Mouse (Mus musculus) monocyte, adult 59 days (primary cell): ENCODE measurements around the gene Gm10722. TPM values are rescaled to one million over a fixed set of nuclear protein-coding genes. Genes with fewer than 3 reads are reported as not detected.

Experiments used
- total RNA-seq, 2 experiments: library from RNA; stranded (reverse); gene quantifications; one replicate each; pipeline ENCODE4 v1.2.4; 2023

Gene Gm10722
- total RNA-seq = not detected

GRCm38 (mm10) chr9:3000445-3000972 lies at the start of gene Gm10722:
Gene Gm10722 (plus strand): TSS chr9:3000922.

GRCm38 (mm10) chr9:3002794-3003396 lies 2.2 kb downstream of the Gm10722 start, which contains the start of gene Gm11168:
Gene Gm11168 (plus strand): TSS chr9:3003346.

GRCm38 (mm10) chr9:3012733-3013279 lies 12.1 kb downstream of the Gm10722 start, which contains the start of gene Gm10721:
Gene Gm10721 (plus strand): TSS chr9:3013140.

GRCm38 (mm10) chr9:3015354-3015753 lies 14.6 kb downstream of the Gm10722 start, which contains the start of gene Gm10720:
Gene Gm10720 (plus strand): TSS chr9:3015654.

GRCm38 (mm10) chr9:3017108-3017507 lies 16.4 kb downstream of the Gm10722 start, which contains the start of gene Gm10719:
Gene Gm10719 (plus strand): TSS chr9:3017408.

GRCm38 (mm10) chr9:3023312-3023984 lies 22.7 kb downstream of the Gm10722 start, which contains the start of gene Gm10718:
Gene Gm10718 (plus strand): TSS chr9:3023547.

GRCm38 (mm10) chr9:3024912-3025467 lies 24.3 kb downstream of the Gm10722 start, which contains the start of gene Gm10717:
Gene Gm10717 (plus strand): TSS chr9:3025417.

GRCm38 (mm10) chr9:3034299-3034698 lies 33.6 kb downstream of the Gm10722 start, which contains the start of gene Gm17535:
Gene Gm17535 (plus strand): TSS chr9:3034599.

GRCm38 (mm10) chr9:3036577-3036976 lies 35.9 kb downstream of the Gm10722 start, which contains the start of gene Gm10715:
Gene Gm10715 (plus strand): TSS chr9:3036877.

Other genes starting within 250 kb of the Gm10722 start
- 1 to 10 TPM; 1.1 to 2.0 TPM for gene Gm11168, start 2.4 kb downstream of the Gm10722 start, total RNA-seq
- gene Gm10721, start 12.2 kb downstream of the Gm10722 start, total RNA-seq = 1 to 10 TPM; 1.1 to 1.7 TPM
- 1 to 10 TPM in 1 of 2 experiments, not detected in 1; 1.0 TPM for gene Gm10720, start 14.7 kb downstream of the Gm10722 start, total RNA-seq
- 1 to 10 TPM; 1.2 to 1.8 TPM for gene Gm10719, start 16.5 kb downstream of the Gm10722 start, total RNA-seq
- gene Gm10718, start 22.6 kb downstream of the Gm10722 start, total RNA-seq = 1 to 10 TPM; 5.5 to 7.6 TPM
- gene Gm10717, start 24.5 kb downstream of the Gm10722 start, total RNA-seq = 1 to 10 TPM in 1 of 2 experiments, not detected in 1; 1.0 TPM
- not detected for gene Gm17535, start 33.7 kb downstream of the Gm10722 start, total RNA-seq
- gene Gm10715, start 36.0 kb downstream of the Gm10722 start, total RNA-seq = not detected